Mouse (Mus musculus): ENCODE measurements around the gene Gm49354. TPM values are rescaled to one million over a fixed set of nuclear protein-coding genes. Genes with fewer than 3 reads are reported as not detected.
"Not testable (repeated sequence)": the region's sequence is repeated elsewhere in the genome, so short reads cannot be mapped to it uniquely, and the experiment has no call there.

Gm49354 gene
- not detected in 2 replicates for polyA plus RNA-seq (2015; fragmentation: Nextera tagmentation; extraction: Ambion mirVana)

DNA sequence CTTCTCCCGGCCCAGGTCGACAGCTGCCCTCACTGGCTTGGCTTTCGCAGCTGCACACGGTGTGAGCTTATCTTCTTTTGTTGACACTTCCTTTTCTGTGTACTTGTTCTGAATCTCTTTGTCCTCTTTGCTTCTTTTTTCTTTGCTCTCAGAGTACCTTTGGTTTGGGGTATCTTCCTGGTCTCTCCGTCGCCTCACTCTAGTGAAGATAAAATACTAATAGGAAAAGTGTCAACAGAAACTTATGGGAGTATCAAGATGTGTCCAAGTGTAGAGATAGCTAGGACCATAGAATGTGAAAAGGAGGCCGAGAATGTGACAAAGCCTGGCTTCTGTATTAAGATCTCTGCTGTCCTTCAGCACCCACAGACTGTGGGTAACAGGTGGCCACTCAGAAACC is at the start of gene Gm49354:
TSS of gene Gm49354 (minus strand) at position 101 of the 400 bp plus-strand sequence.
- DNase-seq (ENCODE audit: low spot score) = no peak

DNA sequence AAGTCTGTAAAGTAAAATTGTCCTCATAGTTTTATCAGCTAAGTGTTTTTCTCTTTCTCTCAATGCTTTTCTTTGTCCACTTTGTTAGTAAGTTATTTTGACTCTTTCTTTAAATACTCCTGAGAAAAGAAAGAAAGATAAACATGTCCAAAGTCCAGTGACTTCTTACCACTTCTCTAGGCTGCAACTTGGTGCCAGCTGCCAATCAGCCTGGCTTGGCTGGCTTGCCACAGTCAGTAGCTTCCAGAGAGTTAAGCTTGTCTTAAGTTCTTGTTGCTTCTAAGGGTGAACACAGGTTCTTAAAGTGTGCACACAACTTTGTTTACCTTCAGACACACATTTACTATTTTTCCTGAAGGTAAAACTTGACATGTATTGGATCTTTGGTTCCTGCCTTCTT is 43.9 kb upstream of the Gm49354 start:
- no peak for DNase-seq (ENCODE audit: low spot score)

DNA sequence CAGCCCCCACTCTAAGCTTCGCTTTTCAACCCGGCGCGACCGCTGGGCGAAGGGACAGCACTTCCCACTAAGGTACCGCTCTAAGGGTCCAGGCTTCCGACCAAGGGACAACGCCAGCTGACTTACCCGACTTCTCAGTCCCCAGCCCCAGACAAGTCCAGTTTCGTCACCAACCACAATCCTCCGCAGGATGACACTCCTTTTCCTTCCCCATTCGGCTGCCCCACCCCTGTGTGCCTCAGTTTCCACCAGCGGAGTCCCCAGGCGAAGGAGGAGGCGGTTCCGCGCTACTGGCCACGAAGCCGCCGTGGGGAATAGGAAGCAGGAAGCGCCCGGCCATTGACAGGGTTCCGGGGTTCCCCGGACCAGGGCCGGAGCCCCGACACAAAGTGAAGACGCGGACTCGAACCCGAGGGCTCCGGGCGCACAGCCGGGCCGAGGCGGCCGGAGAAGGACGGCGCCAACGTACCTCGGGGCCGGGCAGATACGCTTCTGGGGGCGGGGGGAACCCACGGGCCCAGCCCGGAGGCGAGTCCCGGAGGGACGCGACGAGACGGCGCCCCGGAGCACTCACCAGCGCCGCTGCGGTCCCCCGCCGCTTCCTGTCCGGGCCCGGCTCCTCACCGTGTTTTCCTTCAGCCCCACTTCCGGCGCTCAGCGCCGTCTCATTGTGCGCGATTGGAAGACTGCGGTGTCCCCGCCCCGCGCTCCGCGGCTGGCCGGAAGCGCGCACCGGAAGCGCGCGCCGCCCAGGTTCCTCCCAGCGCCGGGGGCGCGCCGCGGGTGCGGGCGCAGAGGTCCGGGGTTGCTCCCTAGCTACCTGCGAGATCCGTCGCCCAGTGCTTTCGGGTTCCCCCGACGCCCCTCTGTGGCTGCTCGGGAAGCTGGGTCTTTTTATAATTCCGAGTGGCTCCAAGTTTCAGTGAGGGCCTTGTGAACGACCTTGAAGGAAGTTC is 40.7 kb upstream of the Gm49354 start, which contains the start of gene Tut7:
TSS of gene Tut7 (minus strand) at position 641 of the 956 bp plus-strand sequence.
- DNase-seq (ENCODE audit: low spot score) = peak; percentile 98

DNA sequence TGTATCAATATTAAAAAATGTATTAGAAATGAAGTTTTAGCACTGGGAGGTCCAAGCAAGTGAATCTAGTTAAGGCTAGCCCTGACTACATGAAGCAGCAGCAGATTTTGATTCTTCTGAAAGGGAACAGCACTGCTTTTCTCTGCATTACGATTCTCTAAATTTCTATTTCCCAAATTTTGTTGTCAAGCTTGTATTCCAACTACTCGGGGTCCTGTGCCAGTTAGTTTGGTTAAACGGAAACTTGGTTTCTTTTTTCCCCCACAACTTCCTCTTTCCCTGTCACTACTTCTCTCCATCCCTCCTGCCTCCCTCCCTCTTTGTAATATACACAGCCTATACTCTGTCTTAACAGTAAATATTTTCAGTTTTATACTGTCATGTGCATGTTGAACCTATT is 38.8 kb upstream of the Gm49354 start:
- no peak for DNase-seq (ENCODE audit: low spot score)

DNA sequence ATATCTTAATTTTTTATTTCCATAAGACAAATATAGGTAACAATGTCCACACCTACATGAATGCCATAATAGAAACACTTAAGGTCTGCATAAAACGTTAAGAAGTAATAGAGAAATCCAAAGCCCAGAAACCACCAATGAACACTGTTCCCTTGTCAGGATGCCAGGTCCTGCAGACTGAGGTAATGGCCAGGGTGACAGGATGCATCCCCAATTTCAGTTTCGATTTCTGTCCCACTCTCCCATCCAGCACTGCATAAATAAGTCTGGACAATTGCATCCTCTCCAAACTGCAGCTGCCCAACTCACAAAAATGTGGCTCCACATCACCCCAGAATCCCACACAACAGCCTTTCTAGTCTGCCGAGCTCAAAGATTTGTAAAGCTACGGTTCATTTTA is 38.1 kb upstream of the Gm49354 start:
- DNase-seq (ENCODE audit: low spot score) = no peak

DNA sequence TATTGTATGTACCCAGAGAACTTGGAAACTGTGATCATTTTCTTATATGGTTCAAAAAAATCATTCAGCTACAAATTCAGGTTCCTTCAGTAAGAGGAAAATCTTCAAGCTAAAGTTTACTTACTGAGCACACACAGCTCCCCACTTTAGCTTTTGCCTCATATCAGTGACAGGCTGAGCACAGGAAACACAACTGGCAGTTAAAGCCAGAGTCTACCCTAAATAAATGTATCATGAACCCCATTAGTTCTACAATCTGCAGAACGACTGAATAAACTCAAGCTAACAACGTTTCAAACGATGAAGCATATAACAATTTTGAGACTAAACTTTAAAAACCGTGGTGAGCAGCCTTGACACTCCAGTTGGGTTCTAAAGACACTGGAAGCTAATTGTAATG is 35.3 kb upstream of the Gm49354 start:
- DNase-seq (ENCODE audit: low spot score) = no peak

DNA sequence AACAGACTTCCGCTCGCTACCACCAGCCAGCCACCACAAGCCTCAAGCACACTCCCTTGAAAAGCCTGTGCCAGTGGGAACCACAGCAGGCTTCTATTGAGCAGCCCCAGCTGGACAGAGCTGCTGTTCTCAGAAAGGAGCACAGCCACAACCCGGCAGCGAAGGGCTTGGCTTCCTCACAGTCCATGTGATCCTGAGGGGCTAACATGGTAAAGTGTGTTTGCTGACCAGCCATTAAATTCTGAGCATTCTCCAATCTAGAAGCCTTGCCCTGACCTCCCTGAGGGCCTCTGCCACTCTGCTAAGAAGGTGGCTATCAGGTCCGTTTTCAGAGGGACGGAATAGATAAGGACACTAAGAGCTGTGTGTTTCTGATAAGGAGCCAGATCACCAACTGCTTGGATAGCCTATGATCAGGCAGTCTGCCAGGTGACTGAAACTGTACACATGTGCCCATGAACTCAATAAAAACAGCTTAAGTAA is 32.1 kb upstream of the Gm49354 start:
- DNase-seq (ENCODE audit: low spot score) = no peak

DNA sequence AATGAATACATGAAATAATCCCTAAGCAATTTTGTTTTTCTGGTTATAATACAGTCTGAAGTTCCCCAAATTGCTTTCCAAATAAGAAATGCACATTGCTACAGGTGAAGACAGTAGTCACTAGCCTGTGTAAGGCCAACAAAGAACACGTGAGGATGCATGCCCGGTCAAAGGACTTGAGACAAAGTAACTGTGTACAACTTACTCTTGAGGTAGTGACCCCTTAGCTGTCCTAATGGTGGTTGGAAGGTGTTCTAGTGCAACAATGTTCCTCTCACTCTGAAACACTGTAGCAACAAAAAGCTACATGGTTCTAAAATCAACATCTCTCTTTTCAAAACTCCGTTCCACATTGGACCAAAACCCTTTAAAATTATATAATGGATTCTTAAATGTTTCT is 29.5 kb upstream of the Gm49354 start:
- DNase-seq (ENCODE audit: low spot score) = no peak

DNA sequence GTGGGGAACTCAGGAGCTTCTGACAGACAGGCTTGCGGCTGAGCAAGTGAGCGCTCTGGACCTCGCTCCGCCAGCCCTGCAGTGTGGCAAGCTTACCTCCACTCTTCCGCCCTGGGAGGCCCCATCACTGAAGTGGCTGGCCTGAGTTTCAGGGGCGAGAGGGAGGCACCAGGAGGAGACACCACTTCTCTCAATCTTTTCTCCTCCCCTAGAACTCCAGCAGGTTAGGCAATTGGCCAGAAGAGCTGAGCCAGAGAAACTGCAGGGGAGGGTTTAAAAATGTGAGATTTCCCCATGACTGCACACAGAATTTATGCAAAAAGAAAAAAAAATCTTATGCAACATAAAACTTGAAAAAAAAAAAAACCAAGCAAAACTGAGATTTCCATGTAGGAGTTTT is 19.0 kb upstream of the Gm49354 start:
- no peak for DNase-seq (ENCODE audit: low spot score)

DNA sequence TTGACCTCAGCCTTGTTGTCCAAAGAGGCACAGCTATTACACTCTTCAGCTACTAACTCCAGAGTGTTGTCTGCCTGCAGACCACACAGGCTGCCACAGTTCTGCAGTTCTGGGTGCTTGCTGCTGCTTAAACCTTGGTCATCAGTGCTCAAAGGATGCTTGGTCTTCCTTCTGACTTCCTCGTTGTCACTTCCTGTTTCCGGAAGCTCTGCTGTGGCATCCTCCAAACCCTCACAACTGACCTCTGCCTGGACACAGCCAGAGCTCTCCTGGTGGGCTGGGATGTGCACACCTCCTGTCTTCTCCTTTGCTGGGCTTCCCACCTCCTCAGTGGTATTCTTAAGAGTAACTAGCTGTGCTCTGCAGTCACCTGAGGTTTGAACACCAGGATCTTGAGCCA is 18.0 kb upstream of the Gm49354 start:
- no peak for DNase-seq (ENCODE audit: low spot score)

DNA sequence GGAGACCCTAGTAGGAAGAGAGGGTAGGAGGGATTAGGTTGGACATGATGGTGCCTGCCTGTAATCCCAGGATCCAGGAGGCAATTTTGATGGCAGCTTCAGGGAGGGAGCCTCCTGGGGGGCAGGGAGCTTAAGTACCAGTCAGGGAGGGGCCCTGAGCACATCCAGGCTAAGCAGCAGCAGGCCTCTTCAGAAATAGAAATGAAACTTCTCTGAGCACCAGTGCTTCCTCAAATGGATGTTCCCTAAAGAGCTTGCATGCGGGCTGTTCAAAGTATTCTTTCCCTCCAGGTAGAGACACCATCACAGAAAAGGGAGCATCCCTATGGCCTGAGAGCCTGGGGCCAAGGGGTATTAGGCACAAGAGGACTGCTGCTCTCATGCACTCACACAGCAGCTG is 16.3 kb upstream of the Gm49354 start:
- no peak for DNase-seq (ENCODE audit: low spot score)

DNA sequence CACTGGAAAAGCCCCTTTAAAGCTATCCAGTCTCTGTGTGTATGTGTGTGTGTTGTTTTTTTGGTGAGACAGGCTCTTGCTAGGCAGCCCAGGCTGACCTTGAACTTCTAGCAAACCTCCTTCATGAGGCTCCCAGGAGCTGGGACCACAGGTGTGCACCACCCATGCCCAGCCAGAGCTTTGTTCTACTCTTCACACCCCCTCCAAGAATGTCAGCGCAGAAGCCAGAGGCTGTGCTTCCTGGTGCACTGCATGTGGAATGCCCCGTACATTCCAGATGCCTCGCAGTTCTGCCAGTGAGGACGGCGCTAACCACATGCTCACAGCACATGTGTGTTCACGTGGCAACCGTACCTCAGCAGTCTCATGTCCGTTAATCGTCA is 14.4 kb upstream of the Gm49354 start:
- DNase-seq (ENCODE audit: low spot score) = no peak

DNA sequence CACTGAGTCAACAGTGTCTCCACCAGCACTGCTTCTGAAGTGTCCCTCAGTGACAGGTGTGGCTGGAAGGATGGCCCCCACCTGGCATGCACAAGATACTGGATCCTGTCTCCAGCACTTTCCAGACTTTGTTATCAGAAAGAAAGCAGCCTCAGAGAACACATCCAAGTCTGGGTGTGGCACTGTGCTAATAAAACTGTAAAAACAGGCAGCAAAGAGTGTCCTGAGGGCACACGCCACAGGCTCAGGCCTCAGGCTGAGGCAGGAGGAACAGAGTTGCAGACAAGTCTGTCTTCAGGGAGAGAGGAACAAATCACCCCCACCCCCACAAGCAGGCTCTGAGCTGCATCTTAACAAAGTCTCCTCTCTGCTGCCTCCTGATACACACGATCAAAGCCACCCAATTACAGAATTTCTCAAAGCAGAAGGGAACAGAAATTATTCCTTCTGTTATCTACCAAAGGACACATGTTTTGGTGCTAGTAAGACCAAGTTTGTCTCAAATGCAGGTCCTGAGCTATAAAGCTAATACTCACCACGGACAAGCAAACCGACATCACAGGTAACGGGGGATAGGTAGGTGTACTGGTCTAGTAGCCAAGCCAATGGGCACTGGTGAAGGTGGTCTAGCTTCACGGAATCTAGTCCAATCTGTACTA is 13.9 kb upstream of the Gm49354 start:
- DNase-seq (ENCODE audit: low spot score) = no peak

DNA sequence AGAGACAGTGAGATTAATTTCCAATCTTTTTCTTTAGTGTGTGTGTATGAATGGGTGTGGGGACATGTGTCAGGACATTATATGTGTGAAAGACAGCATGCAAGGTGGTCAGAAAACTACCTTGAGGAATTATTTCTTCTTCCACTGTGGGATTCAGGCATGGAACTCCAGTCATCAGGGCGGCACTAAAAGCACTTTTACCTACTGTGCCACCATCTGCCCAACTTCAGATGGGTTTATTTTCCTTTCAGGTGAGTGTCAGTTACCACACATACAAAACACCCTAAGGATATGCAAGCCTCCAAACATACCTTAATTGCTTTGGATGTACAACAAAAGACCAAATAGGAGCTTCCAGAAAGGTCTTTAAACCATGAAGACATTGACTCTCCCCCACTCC is 12.7 kb upstream of the Gm49354 start:
- DNase-seq (ENCODE audit: low spot score) = no peak

DNA sequence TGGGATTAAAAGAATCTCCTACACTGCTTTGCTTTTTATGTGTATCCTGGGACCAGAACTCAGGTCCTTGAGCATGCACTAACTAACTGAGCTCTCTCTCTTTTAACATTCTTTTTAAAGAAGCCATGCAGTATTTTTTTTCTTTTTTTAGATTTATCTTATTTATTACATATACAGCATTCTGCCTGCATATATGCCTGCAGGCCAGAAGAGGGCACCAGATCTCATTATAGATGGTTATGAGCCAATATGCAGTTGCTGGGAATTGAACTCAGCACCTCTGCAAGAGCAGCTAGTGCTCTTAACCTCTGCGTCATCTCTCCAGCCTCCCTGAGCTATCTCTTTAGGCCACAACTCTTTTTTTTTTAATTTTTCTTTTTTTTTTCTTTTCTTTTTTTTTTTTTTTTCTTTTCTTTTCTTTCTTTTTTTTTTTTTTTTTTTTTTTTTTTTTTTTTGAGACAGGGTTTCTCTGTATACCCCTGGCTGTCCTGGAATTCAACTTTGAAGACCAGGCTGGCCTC is 2.2 kb downstream of the Gm49354 start:
- DNase-seq (ENCODE audit: low spot score) = not testable (repeated sequence)

DNA sequence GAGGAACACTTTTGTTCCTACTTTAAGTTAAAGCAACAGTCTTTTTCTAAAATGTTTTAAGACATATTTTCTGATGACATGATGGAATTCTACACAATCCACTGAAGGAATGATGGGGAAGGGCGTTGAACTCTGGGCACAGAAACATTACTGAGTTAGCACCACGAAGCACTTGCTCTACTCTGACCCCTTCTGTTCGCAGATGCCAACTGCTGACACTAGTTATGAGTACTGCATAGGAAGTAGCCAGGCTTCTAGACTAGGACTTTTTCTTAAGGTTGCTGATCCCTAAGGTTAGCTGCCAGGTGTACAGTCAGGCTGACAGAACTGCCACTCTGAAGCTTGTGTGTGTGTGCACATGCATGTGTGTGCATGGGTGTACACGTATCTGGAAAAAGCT is 2.8 kb downstream of the Gm49354 start:
- no peak for DNase-seq (ENCODE audit: low spot score)

DNA sequence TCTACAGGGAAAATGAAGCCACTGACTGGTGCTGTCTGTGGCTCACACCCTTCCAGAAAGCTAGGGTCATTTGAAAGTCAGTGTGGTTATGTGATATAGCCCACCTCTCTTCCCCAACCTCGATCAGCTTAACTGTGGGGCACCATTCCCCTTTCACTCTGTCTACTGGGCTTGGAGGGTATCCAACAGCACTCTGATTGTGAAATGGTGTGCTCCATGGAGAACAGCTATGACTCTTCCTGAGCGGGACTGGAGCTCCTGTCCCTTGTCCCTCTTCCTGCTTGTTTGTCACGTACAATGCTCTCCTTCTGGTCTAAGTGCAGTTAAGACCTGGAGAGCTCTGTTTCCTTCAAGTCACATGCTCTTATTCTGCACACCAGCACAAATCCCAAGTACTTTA is 6.9 kb downstream of the Gm49354 start:
- no peak for DNase-seq (ENCODE audit: low spot score)

DNA sequence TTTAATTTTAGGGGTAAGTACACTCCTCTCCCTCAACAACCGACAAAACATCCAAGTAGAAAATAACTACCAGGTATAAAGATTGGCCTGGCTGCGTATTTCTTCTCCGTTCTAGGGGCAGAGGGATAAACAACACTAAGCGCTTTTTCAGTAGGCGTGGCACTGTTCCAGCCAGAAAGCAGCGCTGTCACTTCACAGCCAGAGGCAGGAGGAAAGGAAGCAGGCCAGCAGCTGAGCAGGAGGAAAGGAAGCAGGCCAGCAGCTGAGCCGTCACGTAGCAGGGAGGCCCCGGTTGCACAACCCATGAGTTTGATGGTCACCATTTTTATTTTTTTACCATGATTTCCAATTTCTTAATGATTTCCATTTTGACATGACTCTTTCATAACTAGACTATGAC is 10.8 kb downstream of the Gm49354 start:
- peak; percentile 31 for DNase-seq (ENCODE audit: low spot score)

DNA sequence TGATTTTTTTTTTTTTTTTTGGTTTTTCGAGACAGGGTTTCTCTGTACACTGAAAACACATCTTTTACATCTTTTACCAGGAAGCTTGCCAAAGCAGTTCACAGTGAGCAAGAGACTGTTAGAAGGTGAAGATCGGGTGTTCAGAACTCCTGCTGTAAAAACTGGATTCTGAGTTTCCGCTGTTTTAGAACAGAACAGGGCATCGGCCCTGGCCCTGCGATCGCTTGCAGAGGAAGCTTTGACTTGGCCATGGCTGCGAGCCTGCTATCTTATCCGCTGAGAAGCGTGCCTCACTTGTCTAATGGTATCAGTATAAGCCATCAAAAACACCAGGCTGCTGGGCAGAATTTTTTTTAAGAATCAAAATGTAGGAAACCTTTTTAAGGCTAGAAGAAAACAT is 11.2 kb downstream of the Gm49354 start:
- no peak for DNase-seq (ENCODE audit: low spot score)

DNA sequence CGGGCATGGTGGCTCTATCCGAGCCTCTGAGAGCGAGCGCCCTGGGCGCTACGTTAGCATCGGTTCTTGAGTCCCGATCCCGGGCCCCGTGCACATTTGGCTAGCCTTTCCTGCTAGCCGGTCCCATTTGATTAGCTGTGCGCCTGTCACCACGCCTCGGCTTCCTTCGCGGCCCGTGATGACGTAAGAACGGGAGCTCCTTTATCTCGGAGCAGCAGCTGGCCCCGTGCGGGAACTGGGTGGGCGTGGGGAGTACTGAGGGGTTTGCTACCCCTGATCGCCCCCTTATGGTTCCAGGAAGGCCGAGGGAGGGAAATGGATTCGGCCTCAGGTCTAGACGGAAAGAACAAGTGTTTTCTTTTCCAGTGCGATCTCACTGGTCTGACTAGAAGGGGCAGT is 11.9 kb downstream of the Gm49354 start:
- peak; percentile 87 for DNase-seq (ENCODE audit: low spot score)

DNA sequence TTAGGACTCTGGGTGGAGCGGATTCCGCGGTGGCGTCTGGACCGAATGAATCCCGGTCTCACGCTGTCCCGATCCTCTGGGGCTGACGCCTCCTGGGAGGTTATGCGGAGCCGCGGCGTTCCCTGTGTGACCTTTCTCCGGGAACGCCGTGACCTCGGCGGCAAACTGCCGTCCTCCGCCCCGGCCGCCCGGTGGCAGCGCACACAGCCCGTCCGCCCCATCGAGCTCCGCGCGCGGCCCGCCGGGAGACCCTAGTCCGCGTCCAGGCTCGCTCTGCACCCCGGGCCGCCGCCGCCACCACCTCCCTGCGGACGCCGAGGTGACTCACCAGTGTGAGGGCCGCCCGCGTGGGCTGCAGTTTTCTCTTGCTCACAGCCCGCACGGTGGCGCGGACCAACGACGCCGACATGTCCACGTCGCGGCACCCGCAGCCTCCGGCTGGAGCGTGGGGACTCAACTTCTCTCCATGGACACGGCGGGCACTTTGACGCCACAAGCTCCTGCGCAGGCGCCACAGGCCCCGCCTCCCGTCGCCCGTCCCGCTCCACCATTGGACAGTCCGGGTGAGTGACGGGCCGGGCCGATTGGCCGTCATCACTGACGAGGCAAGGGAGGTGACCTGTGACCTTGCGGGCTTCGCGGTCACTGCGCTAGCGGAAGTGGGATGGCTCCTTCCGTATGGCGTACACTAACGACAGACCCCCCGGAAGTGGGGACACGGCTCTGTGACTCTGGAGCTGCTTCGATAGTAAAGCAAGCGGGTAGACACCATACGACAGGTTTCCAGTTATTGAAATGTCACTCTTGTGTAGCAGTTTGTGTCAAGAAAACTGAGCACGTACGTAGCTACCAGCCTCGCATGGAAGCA is 12.5 kb downstream of the Gm49354 start, which contains the start of gene Isca1:
TSS of gene Isca1 (minus strand) at position 515 of the 868 bp plus-strand sequence.
- peak; percentile 99 for DNase-seq (ENCODE audit: low spot score)

All from thymus, postnatal 0 days (tissue).